Mouse (Mus musculus): ENCODE measurements around the gene Kit. TPM values are rescaled to one million over a fixed set of nuclear protein-coding genes. Genes with fewer than 3 reads are reported as not detected.

Gene Kit
- polyA plus RNA-seq, 1 experiment, result not detected

DNA sequence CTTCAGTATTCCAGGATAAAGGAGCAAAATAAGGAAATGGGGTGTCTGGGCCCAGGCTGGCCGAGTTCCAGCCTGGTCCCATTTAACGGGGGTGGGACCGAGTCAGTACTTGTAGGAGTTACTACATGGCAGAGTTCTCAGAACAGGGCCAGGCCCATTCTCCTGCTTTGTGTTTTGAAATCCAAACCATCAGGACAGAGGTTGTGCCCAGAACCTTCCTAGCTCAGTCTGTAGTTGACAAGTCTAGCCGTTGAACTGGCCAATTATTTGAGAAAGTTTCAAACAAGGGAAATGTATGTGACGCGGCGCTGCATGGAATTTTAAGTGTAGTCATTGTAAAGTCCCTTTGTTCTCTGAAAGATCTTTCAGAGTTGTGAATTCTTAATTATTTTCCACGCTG is 75.8 kb downstream of the Kit start:
- TF ChIP-seq MAX (IDR thresholded peaks at IDR 0.05; ENCODE audit: low read depth) (no peak), MYOG (IDR thresholded peaks at IDR 0.05; ENCODE audit: control insufficient read depth in 1 of 3, insufficient read depth in 1 of 3, insufficient read length in 2 of 3, low read depth in 2 of 3) (no peak), POLR2AphosphoS2 (IDR thresholded peaks at IDR 0.05; ENCODE audit: insufficient read length, low read depth) (no peak), MYOD1 (IDR thresholded peaks at IDR 0.05; ENCODE audit: control insufficient read depth in 1 of 3, insufficient read length in 2 of 3, low read depth in 2 of 3) (no peak), E2F4 (IDR thresholded peaks at IDR 0.05; ENCODE audit: insufficient read depth) (no peak), USF1 (IDR thresholded peaks at IDR 0.05; ENCODE audit: low read depth) (no peak), SRF (IDR thresholded peaks at IDR 0.05; ENCODE audit: control insufficient read depth, insufficient read length, low read depth) (no peak), POLR2A (IDR thresholded peaks at IDR 0.05; ENCODE audit: insufficient read length, low read depth) (no peak), CEBPB (IDR thresholded peaks at IDR 0.05; ENCODE audit: insufficient read depth, poor library complexity, severe bottlenecking) (no peak), TCF3 (IDR thresholded peaks at IDR 0.05; ENCODE audit: insufficient read length, low read depth) (no peak)
- Histone ChIP-seq H3K4me2 (ENCODE audit: low read depth) (no peak overlapping the region), H3K4me3 (no peak overlapping the region), H3ac (ENCODE audit: control insufficient read depth, insufficient read length) (no peak overlapping the region), H3K36me3 (ENCODE audit: control insufficient read depth, insufficient read depth) (no peaks in the 10 kb centered on the region), H3K79me2 (ENCODE audit: control insufficient read depth, insufficient read depth) (no peaks in the 10 kb centered on the region), H3K27me3 (ENCODE audit: control insufficient read depth, insufficient read depth, insufficient read length) (no peaks in the 10 kb centered on the region)

DNA sequence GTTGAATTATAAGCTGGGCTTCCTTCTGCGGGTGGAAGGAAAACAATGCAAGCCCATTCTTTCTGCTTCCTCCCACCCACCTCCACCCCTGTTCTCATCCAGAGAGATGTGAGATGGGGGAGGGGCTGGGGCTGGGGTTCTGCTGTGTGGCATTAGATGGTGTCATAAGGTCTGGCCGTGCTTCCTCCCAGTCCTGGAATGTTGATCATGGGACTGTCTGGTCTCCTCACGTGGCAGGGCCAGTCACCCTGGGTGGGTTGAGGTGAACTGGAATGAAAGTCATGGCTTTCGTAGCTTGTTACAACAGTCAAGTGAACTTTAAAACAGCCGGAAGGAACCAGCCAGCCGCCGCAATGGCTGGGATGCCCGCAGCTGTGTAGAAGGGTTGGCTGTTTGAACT is 78.7 kb downstream of the Kit start:
- TF ChIP-seq E2F4 (IDR thresholded peaks at IDR 0.05; ENCODE audit: insufficient read depth), result no peak
- no peaks in the 10 kb centered on the region for H3K27me3 ChIP-seq (ENCODE audit: control insufficient read depth, insufficient read depth, insufficient read length)
- H3K4me3 ChIP-seq, result no peak overlapping the region
- H3K79me2 ChIP-seq (ENCODE audit: control insufficient read depth, insufficient read depth), result no peaks in the 10 kb centered on the region
- H3ac ChIP-seq (ENCODE audit: control insufficient read depth, insufficient read length), result no peak overlapping the region
- H3K4me2 ChIP-seq (ENCODE audit: low read depth), result no peak overlapping the region
- H3K36me3 ChIP-seq (ENCODE audit: control insufficient read depth, insufficient read depth), result no peaks in the 10 kb centered on the region

DNA sequence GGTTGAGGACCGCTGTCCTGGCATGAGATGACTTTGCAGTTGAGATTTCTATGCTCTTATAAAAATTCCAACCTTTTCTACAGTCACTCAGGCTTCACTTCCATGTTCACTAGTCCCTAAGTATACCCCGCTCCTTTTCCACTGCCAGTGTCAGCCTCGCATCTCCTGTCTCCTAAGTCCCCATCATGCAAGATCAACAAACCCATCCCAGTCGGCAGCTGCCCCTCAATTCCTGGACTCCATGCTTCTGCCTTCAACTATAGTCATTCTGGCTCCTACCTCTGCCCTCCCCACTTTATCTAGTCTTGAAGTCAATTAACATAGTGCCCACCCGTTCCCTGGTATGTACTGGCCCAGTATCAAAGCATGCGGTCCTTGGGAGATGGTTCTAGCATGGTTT is 83.9 kb downstream of the Kit start:
- no peak overlapping the region for H3ac ChIP-seq (ENCODE audit: control insufficient read depth, insufficient read length)

DNA sequence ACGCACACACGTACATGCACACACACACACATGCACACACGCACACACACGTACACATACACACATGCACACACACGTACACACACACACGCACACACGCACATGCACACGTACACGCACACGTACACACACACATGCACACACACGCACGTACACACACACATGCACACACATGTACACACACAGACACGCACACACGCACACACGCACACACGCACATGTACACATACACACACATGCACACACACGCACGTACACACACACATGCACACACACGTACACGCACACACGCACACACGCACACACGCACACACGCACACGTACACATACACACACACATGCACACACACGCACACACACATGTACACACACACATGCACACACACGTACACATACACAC is 85.6 kb downstream of the Kit start:
- TF ChIP-seq USF1 (IDR thresholded peaks at IDR 0.05; ENCODE audit: low read depth) (no peak), MAX (IDR thresholded peaks at IDR 0.05; ENCODE audit: low read depth) (no peak), MYOG (IDR thresholded peaks at IDR 0.05; ENCODE audit: control insufficient read depth in 1 of 3, insufficient read depth in 1 of 3, insufficient read length in 2 of 3, low read depth in 2 of 3) (peak in 1 of 3 experiments; percentile 24), E2F4 (IDR thresholded peaks at IDR 0.05; ENCODE audit: insufficient read depth) (no peak), TCF3 (IDR thresholded peaks at IDR 0.05; ENCODE audit: insufficient read length, low read depth) (no peak), REST (IDR thresholded peaks at IDR 0.05; ENCODE audit: insufficient read depth, insufficient read length) (no peak), SRF (IDR thresholded peaks at IDR 0.05; ENCODE audit: control insufficient read depth, insufficient read length, low read depth) (no peak)
- no peaks in the 10 kb centered on the region for H3K79me2 ChIP-seq (ENCODE audit: control insufficient read depth, insufficient read depth)
- H3K4me2 ChIP-seq (ENCODE audit: low read depth), result no peak overlapping the region
- peak overlapping the region; percentile 48 for H3ac ChIP-seq (ENCODE audit: control insufficient read depth, insufficient read length)
- no peaks in the 10 kb centered on the region for H3K27me3 ChIP-seq (ENCODE audit: control insufficient read depth, insufficient read depth, insufficient read length)
- no peaks in the 10 kb centered on the region for H3K36me3 ChIP-seq (ENCODE audit: control insufficient read depth, insufficient read depth)
- no peak overlapping the region for H3K4me3 ChIP-seq

More for the DNA sequence above, 83.9 kb downstream of the Kit start:
- Histone ChIP-seq H3K27me3 (ENCODE audit: control insufficient read depth, insufficient read depth, insufficient read length) (no peaks in the 10 kb centered on the region), H3K4me2 (ENCODE audit: low read depth) (no peak overlapping the region), H3K79me2 (ENCODE audit: control insufficient read depth, insufficient read depth) (no peaks in the 10 kb centered on the region), H3K4me3 (no peak overlapping the region), H3K36me3 (ENCODE audit: control insufficient read depth, insufficient read depth) (no peaks in the 10 kb centered on the region)
- TF ChIP-seq SRF (IDR thresholded peaks at IDR 0.05; ENCODE audit: control insufficient read depth, insufficient read length, low read depth) (no peak), TCF12 (IDR thresholded peaks at IDR 0.05; ENCODE audit: insufficient read depth, poor library complexity, severe bottlenecking) (no peak), CEBPB (IDR thresholded peaks at IDR 0.05; ENCODE audit: insufficient read depth, poor library complexity, severe bottlenecking) (no peak), TCF3 (IDR thresholded peaks at IDR 0.05; ENCODE audit: insufficient read length, low read depth) (no peak), POLR2A (IDR thresholded peaks at IDR 0.05; ENCODE audit: insufficient read length, low read depth) (no peak), MAX (IDR thresholded peaks at IDR 0.05; ENCODE audit: low read depth) (no peak), POLR2AphosphoS2 (IDR thresholded peaks at IDR 0.05; ENCODE audit: insufficient read length, low read depth) (no peak)

DNA sequence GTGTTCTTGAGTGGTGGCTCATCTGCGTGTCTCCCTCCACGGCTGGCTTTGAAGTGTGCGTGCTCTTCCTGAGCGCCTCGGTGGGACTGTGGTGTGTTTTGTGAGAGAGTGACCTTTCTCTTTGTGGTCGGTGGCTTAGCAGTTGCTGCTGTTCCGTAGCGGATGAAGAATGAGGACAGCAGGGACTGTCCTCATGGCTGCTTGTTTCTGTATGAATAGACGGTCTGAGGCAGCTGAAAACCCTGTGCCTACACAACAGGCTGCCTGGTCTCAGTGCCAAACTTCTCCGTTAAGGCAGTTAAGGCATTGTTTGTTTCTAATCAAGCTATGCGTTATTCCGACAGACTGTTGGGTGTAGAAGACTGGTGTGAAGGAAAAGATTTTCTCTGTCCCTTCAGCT is 87.8 kb downstream of the Kit start:
- no peak overlapping the region for H3K4me3 ChIP-seq
- TF ChIP-seq POLR2A (IDR thresholded peaks at IDR 0.05; ENCODE audit: insufficient read length, low read depth) (no peak), POLR2AphosphoS2 (IDR thresholded peaks at IDR 0.05; ENCODE audit: insufficient read length, low read depth) (no peak), E2F4 (IDR thresholded peaks at IDR 0.05; ENCODE audit: insufficient read depth) (no peak), MYOD1 (IDR thresholded peaks at IDR 0.05; ENCODE audit: control insufficient read depth in 1 of 3, insufficient read length in 2 of 3, low read depth in 2 of 3) (no peak), USF1 (IDR thresholded peaks at IDR 0.05; ENCODE audit: low read depth) (no peak), TCF12 (IDR thresholded peaks at IDR 0.05; ENCODE audit: insufficient read depth, poor library complexity, severe bottlenecking) (no peak), SRF (IDR thresholded peaks at IDR 0.05; ENCODE audit: control insufficient read depth, insufficient read length, low read depth) (no peak), MAX (IDR thresholded peaks at IDR 0.05; ENCODE audit: low read depth) (no peak), MYOG (IDR thresholded peaks at IDR 0.05; ENCODE audit: control insufficient read depth in 1 of 3, insufficient read depth in 1 of 3, insufficient read length in 2 of 3, low read depth in 2 of 3) (no peak), TCF3 (IDR thresholded peaks at IDR 0.05; ENCODE audit: insufficient read length, low read depth) (no peak), CEBPB (IDR thresholded peaks at IDR 0.05; ENCODE audit: insufficient read depth, poor library complexity, severe bottlenecking) (no peak), REST (IDR thresholded peaks at IDR 0.05; ENCODE audit: insufficient read depth, insufficient read length) (no peak)
- H3K4me2 ChIP-seq (ENCODE audit: low read depth), result no peak overlapping the region
- no peak overlapping the region for H3ac ChIP-seq (ENCODE audit: control insufficient read depth, insufficient read length)
- no peaks in the 10 kb centered on the region for H3K27me3 ChIP-seq (ENCODE audit: control insufficient read depth, insufficient read depth, insufficient read length)
- H3K36me3 ChIP-seq (ENCODE audit: control insufficient read depth, insufficient read depth), result no peaks in the 10 kb centered on the region
- no peaks in the 10 kb centered on the region for H3K79me2 ChIP-seq (ENCODE audit: control insufficient read depth, insufficient read depth)

Data from myocyte (in vitro differentiated cells).